Mouse (Mus musculus): Measurements from ENCODE around the gene Manf.

- no peak for TF ChIP-seq POLR2A (IDR thresholded peaks at IDR 0.05; ENCODE audit: insufficient read depth, low read depth, low read length)
- TF ChIP-seq CTCF (IDR thresholded peaks at IDR 0.05; ENCODE audit: insufficient read depth, low read depth, low read length): no peak
Observed at GRCm38 (mm10) chr9:106903099-106903790, 11.5 kb upstream of the Manf start.

Data from olfactory bulb, adult 2 months (tissue).